Mouse (Mus musculus): ENCODE results near the gene Hoxa5. TPM values are rescaled to one million over a fixed set of nuclear protein-coding genes. Genes with fewer than 3 reads are reported as not detected.
A peak's percentile ranks its signal among the peaks of the same experiment; 100 is the strongest.

Hoxa5 gene
- polyA plus RNA-seq, 1 experiment from 2014 or later, result not detected

- Histone ChIP-seq H3K27ac (no peak overlapping the region), H3K4me1 (peaks cover 10% of the 10 kb centered on the region), H3K27me3 (ENCODE audit: poor library complexity, severe bottlenecking) (peaks cover 100% of the 10 kb centered on the region), H3K36me3 (replicated peaks) (no peaks in the 10 kb centered on the region), H3K4me3 (no peak overlapping the region), H3K9me3 (no peaks in the 10 kb centered on the region)
- DNase-seq (ENCODE audit: extremely low spot score, low spot score), result no peak
- WGBS, result 1% methylated on average over 38 of the region's 38 CpGs
Measured at GRCm38 (mm10) chr6:52228475-52229465, 24.4 kb upstream of the Hoxa5 start.

GRCm38 (mm10) chr6:52227470-52228222 is 23.3 kb upstream of the Hoxa5 start:
- Histone ChIP-seq H3K27ac (no peak overlapping the region), H3K4me1 (peaks cover 10% of the 10 kb centered on the region), H3K27me3 (ENCODE audit: poor library complexity, severe bottlenecking) (peaks cover 100% of the 10 kb centered on the region), H3K9me3 (no peaks in the 10 kb centered on the region), H3K4me3 (no peak overlapping the region), H3K36me3 (replicated peaks) (no peaks in the 10 kb centered on the region)
- WGBS, result 1% methylated on average over 11 of the region's 11 CpGs
- no peak for DNase-seq (ENCODE audit: extremely low spot score, low spot score)

- WGBS, result 3% methylated on average over 26 of the region's 26 CpGs
- no peaks in the 10 kb centered on the region for H3K36me3 ChIP-seq (replicated peaks)
- no peak overlapping the region for H3K4me3 ChIP-seq
- no peaks in the 10 kb centered on the region for H3K9me3 ChIP-seq
- H3K4me1 ChIP-seq, result peaks cover 14% of the 10 kb centered on the region
- no peak overlapping the region for H3K27ac ChIP-seq
- DNase-seq (ENCODE audit: extremely low spot score, low spot score), result no peak
- H3K27me3 ChIP-seq (ENCODE audit: poor library complexity, severe bottlenecking), result peaks cover 100% of the 10 kb centered on the region
Measured at GRCm38 (mm10) chr6:52226569-52227257, 22.3 kb upstream of the Hoxa5 start.

- no peaks in the 10 kb centered on the region for H3K36me3 ChIP-seq (replicated peaks)
Measured at GRCm38 (mm10) chr6:52225612-52226568, 21.5 kb upstream of the Hoxa5 start.

GRCm38 (mm10) chr6:52224895-52225611 is 20.7 kb upstream of the Hoxa5 start:
- no peaks in the 10 kb centered on the region for H3K9me3 ChIP-seq

More at GRCm38 (mm10) chr6:52225612-52226568, 21.5 kb upstream of the Hoxa5 start:
- peaks cover 21% of the 10 kb centered on the region for H3K4me1 ChIP-seq
- WGBS, result 2% methylated on average over 69 of the region's 69 CpGs
- DNase-seq (ENCODE audit: extremely low spot score, low spot score), result no peak
- H3K27ac ChIP-seq, result no peak overlapping the region
- H3K27me3 ChIP-seq (ENCODE audit: poor library complexity, severe bottlenecking), result peaks cover 100% of the 10 kb centered on the region
- no peak overlapping the region for H3K4me3 ChIP-seq
- no peaks in the 10 kb centered on the region for H3K9me3 ChIP-seq

GRCm38 (mm10) chr6:52223939-52224760 is 19.8 kb upstream of the Hoxa5 start:
- H3K4me3 ChIP-seq, result no peak overlapping the region
- no peak for DNase-seq (ENCODE audit: extremely low spot score, low spot score)
- no peaks in the 10 kb centered on the region for H3K9me3 ChIP-seq
- peaks cover 16% of the 10 kb centered on the region for H3K4me1 ChIP-seq
- no peak overlapping the region for H3K27ac ChIP-seq
- H3K36me3 ChIP-seq (replicated peaks), result no peaks in the 10 kb centered on the region
- peaks cover 100% of the 10 kb centered on the region for H3K27me3 ChIP-seq (ENCODE audit: poor library complexity, severe bottlenecking)
- 2% methylated on average over 24 of the region's 24 CpGs for WGBS

More at GRCm38 (mm10) chr6:52224895-52225611, 20.7 kb upstream of the Hoxa5 start:
- WGBS, result 1% methylated on average over 36 of the region's 36 CpGs
- no peaks in the 10 kb centered on the region for H3K36me3 ChIP-seq (replicated peaks)
- H3K4me1 ChIP-seq, result peaks cover 16% of the 10 kb centered on the region
- H3K27me3 ChIP-seq (ENCODE audit: poor library complexity, severe bottlenecking), result peaks cover 100% of the 10 kb centered on the region
- DNase-seq (ENCODE audit: extremely low spot score, low spot score), result no peak
- H3K27ac ChIP-seq, result no peak overlapping the region
- H3K4me3 ChIP-seq, result no peak overlapping the region

- peaks cover 100% of the 10 kb centered on the region for H3K27me3 ChIP-seq (ENCODE audit: poor library complexity, severe bottlenecking)
- no peak for DNase-seq (ENCODE audit: extremely low spot score, low spot score)
- H3K27ac ChIP-seq, result no peak overlapping the region
- WGBS, result 9% methylated on average over 13 of the region's 13 CpGs
- H3K4me1 ChIP-seq, result peaks cover 17% of the 10 kb centered on the region
- H3K4me3 ChIP-seq, result no peak overlapping the region
- H3K9me3 ChIP-seq, result no peaks in the 10 kb centered on the region
- H3K36me3 ChIP-seq (replicated peaks), result no peaks in the 10 kb centered on the region
Measured at GRCm38 (mm10) chr6:52222729-52223128, 18.3 kb upstream of the Hoxa5 start.

- Histone ChIP-seq H3K4me3 (peak overlapping the region; percentile 53), H3K9me3 (no peaks in the 10 kb centered on the region), H3K27me3 (ENCODE audit: poor library complexity, severe bottlenecking) (peaks cover 100% of the 10 kb centered on the region), H3K4me1 (peaks cover 23% of the 10 kb centered on the region), H3K27ac (no peak overlapping the region), H3K36me3 (replicated peaks) (no peaks in the 10 kb centered on the region)
- no peak for DNase-seq (ENCODE audit: extremely low spot score, low spot score)
- 6% methylated on average over 21 of the region's 21 CpGs for WGBS
Measured at GRCm38 (mm10) chr6:52221993-52222685, 17.8 kb upstream of the Hoxa5 start.

- DNase-seq (ENCODE audit: extremely low spot score, low spot score), result peak; percentile 85
- Histone ChIP-seq H3K4me3 (peak within 1 kb of the TSS; percentile 53), H3K27ac (no peak within 1 kb of the TSS), H3K27me3 (ENCODE audit: poor library complexity, severe bottlenecking) (peaks cover 100% of the 10 kb centered on the region), H3K36me3 (replicated peaks) (no peaks in the 10 kb centered on the region), H3K9me3 (no peaks in the 10 kb centered on the region), H3K4me1 (peaks cover 29% of the 10 kb centered on the region)
- WGBS, result under 1% methylated on average over 46 of the region's 46 CpGs
Measured at GRCm38 (mm10) chr6:52221337-52221992, 17.1 kb upstream of the Hoxa5 start, which contains the start of gene Hoxa7. TSS of gene Hoxa7 (minus strand) at chr6:52221854.

GRCm38 (mm10) chr6:52220865-52221310 is 16.5 kb upstream of the Hoxa5 start:
- Histone ChIP-seq H3K9me3 (no peaks in the 10 kb centered on the region), H3K4me3 (peak overlapping the region; percentile 53), H3K36me3 (replicated peaks) (no peaks in the 10 kb centered on the region), H3K27me3 (ENCODE audit: poor library complexity, severe bottlenecking) (peaks cover 100% of the 10 kb centered on the region), H3K27ac (no peak overlapping the region), H3K4me1 (peaks cover 27% of the 10 kb centered on the region)
- 8% methylated on average over 12 of the region's 12 CpGs for WGBS
- DNase-seq (ENCODE audit: extremely low spot score, low spot score), result no peak
